Mouse (Mus musculus) cortical plate, adult 2 months (tissue): ENCODE data around the gene Hist1h4f.

ENCODE experiments used
- CTCF ChIP-seq: fragments of 200-500 bp; IDR thresholded peaks from 2 replicates; pipeline ENCODE4 v1.5.1; 2011; ENCODE audit warnings: mild to moderate bottlenecking, control low read depth, low read length; ENCODE audit not compliant: insufficient read depth; ENCODE audit errors: extremely low read depth
- POLR2A ChIP-seq: fragments of 200-500 bp; IDR thresholded peaks from 2 replicates; pipeline ENCODE4 v1.6.1; 2011; ENCODE audit warnings: mild to moderate bottlenecking, low read length, control low read depth; ENCODE audit not compliant: insufficient read depth; ENCODE audit errors: extremely low read depth

GRCm38 (mm10) chr13:23550761-23551145 lies 695 bp downstream of the Hist1h4f start:
- TF ChIP-seq CTCF (no peak), POLR2A (no peak)
